Mouse (Mus musculus) E14TG2a.4 (cell line): ENCODE results near the gene Gadl1.
A peak's percentile ranks its signal among the peaks of the same experiment; 100 is the strongest.

Experiments
- H3K27me3 ChIP-seq: 2 replicates; pipeline ENCODE4 v1.6.1; 2014; ENCODE audit warnings: low read length, control low read depth; ENCODE audit not compliant: insufficient read depth
- H3K36me3 ChIP-seq: 2 replicates; pipeline ENCODE4 v1.6.1; 2014; ENCODE audit warnings: low read length, control low read depth; ENCODE audit not compliant: insufficient read depth
- H3K4me1 ChIP-seq: replicated peaks from 2 replicates; pipeline ENCODE4 v1.6.1; 2014; ENCODE audit warnings: low read depth, low read length, control low read depth
- H3K4me3 ChIP-seq: replicated peaks from 2 replicates; pipeline ENCODE4 v1.5.1; 2014; ENCODE audit warnings: mild to moderate bottlenecking, low read length
- H3K9me3 ChIP-seq: 2 replicates; pipeline ENCODE4 v1.6.1; 2014; ENCODE audit warnings: low read length, control low read depth
- CTCF ChIP-seq: conservative IDR thresholded peaks from 2 replicates; pipeline ENCODE4 v1.5.1; 2014; ENCODE audit warnings: low read length
- NANOG ChIP-seq: IDR thresholded peaks from 2 replicates; pipeline ENCODE4 v1.6.1; 2014; ENCODE audit warnings: borderline replicate concordance, low read length, mixed read lengths
- POU5F1 ChIP-seq: IDR thresholded peaks from 2 replicates; pipeline ENCODE4 v1.6.1; 2014; ENCODE audit warnings: low read length, borderline replicate concordance

Gadl1 gene

GRCm38 (mm10) chr9:115909155-115909554, at the start of gene Gadl1:
Gene Gadl1, plus strand, starts transcription at chr9:115909455.
- Histone ChIP-seq H3K36me3 (no peaks in the 10 kb centered on the region), H3K9me3 (no peaks in the 10 kb centered on the region), H3K27me3 (no peaks in the 10 kb centered on the region; the same call in 1 of the 2 replicates), H3K4me1 (peaks cover 12% of the 10 kb centered on the region; the same call in 1 of the 2 replicates), H3K4me3 (peak within 1 kb of the TSS; percentile 51)
- no peak for TF ChIP-seq POU5F1
- no peak for TF ChIP-seq CTCF
- no peak for TF ChIP-seq NANOG

GRCm38 (mm10) chr9:115862802-115863201, 46.5 kb upstream of the Gadl1 start:
- Histone ChIP-seq H3K4me3 (peak overlapping the region; percentile 37; the same call in 1 of the 2 replicates), H3K4me1 (peaks cover 10% of the 10 kb centered on the region), H3K27me3 (no peaks in the 10 kb centered on the region), H3K9me3 (peaks cover 5% of the 10 kb centered on the region; the same call in 1 of the 2 replicates), H3K36me3 (no peaks in the 10 kb centered on the region)
- TF ChIP-seq POU5F1, result no peak
- no peak for TF ChIP-seq NANOG
- TF ChIP-seq CTCF, result no peak

- Histone ChIP-seq H3K27me3 (no peaks in the 10 kb centered on the region), H3K36me3 (no peaks in the 10 kb centered on the region), H3K4me3 (peak overlapping the region; percentile 37; the same call in 1 of the 2 replicates), H3K9me3 (peaks cover 5% of the 10 kb centered on the region; the same call in 1 of the 2 replicates), H3K4me1 (peaks cover 10% of the 10 kb centered on the region)
- no peak for TF ChIP-seq POU5F1
- peak; percentile 41 for TF ChIP-seq CTCF
These were observed 45.9 kb upstream of the Gadl1 start for GRCm38 (mm10) chr9:115863326-115863725.

GRCm38 (mm10) chr9:115867277-115867676, 42.0 kb upstream of the Gadl1 start:
- TF ChIP-seq NANOG, result no peak
- no peak for TF ChIP-seq CTCF
- TF ChIP-seq POU5F1, result no peak
- Histone ChIP-seq H3K4me3 (no peak overlapping the region), H3K27me3 (peaks cover 17% of the 10 kb centered on the region), H3K9me3 (0 out of 2 replicates have a peak, but pooled peaks cover 5% of the 10 kb centered on the region), H3K36me3 (no peaks in the 10 kb centered on the region), H3K4me1 (peaks cover 13% of the 10 kb centered on the region)

- Histone ChIP-seq H3K4me1 (peaks cover 9% of the 10 kb centered on the region), H3K4me3 (no peak overlapping the region), H3K9me3 (no peaks in the 10 kb centered on the region), H3K27me3 (peaks cover 17% of the 10 kb centered on the region), H3K36me3 (no peaks in the 10 kb centered on the region)
- no peak for TF ChIP-seq POU5F1
- TF ChIP-seq CTCF, result no peak
- TF ChIP-seq NANOG, result no peak
These were observed 39.1 kb upstream of the Gadl1 start for GRCm38 (mm10) chr9:115870168-115870567.

- no peaks in the 10 kb centered on the region for H3K9me3 ChIP-seq
- no peaks in the 10 kb centered on the region for H3K36me3 ChIP-seq
- no peak for TF ChIP-seq POU5F1
- no peak for TF ChIP-seq CTCF
- no peak for TF ChIP-seq NANOG
- H3K4me3 ChIP-seq, result no peak overlapping the region
- peaks cover 9% of the 10 kb centered on the region for H3K4me1 ChIP-seq
- H3K27me3 ChIP-seq, result peaks cover 17% of the 10 kb centered on the region
These were observed 38.6 kb upstream of the Gadl1 start for GRCm38 (mm10) chr9:115870640-115871039.

- Histone ChIP-seq H3K4me1 (no peaks in the 10 kb centered on the region), H3K27me3 (no peaks in the 10 kb centered on the region; the same call in none of the 2 replicates), H3K4me3 (no peak overlapping the region), H3K36me3 (no peaks in the 10 kb centered on the region), H3K9me3 (no peaks in the 10 kb centered on the region)
- TF ChIP-seq CTCF, result no peak
- TF ChIP-seq POU5F1, result no peak
- TF ChIP-seq NANOG, result no peak
These were observed 28.8 kb upstream of the Gadl1 start for GRCm38 (mm10) chr9:115880500-115880899.

GRCm38 (mm10) chr9:115881137-115881536, 28.1 kb upstream of the Gadl1 start:
- H3K4me3 ChIP-seq, result no peak overlapping the region
- H3K4me1 ChIP-seq, result no peaks in the 10 kb centered on the region
- H3K36me3 ChIP-seq, result no peaks in the 10 kb centered on the region
- TF ChIP-seq CTCF (peak; percentile 41), POU5F1 (no peak)
- no peaks in the 10 kb centered on the region for H3K9me3 ChIP-seq
- H3K27me3 ChIP-seq, result no peaks in the 10 kb centered on the region; the same call in none of the 2 replicates

GRCm38 (mm10) chr9:115882627-115883200, 26.5 kb upstream of the Gadl1 start:
- no peak overlapping the region for H3K4me3 ChIP-seq
- H3K36me3 ChIP-seq, result no peaks in the 10 kb centered on the region
- H3K27me3 ChIP-seq, result no peaks in the 10 kb centered on the region; the same call in 1 of the 2 replicates
- no peak for TF ChIP-seq POU5F1
- no peak for TF ChIP-seq CTCF
- TF ChIP-seq NANOG, result no peak
- no peaks in the 10 kb centered on the region for H3K4me1 ChIP-seq
- H3K9me3 ChIP-seq, result 0 out of 2 replicates have a peak, but pooled peaks cover 2% of the 10 kb centered on the region
